In the genomic region with DNA sequence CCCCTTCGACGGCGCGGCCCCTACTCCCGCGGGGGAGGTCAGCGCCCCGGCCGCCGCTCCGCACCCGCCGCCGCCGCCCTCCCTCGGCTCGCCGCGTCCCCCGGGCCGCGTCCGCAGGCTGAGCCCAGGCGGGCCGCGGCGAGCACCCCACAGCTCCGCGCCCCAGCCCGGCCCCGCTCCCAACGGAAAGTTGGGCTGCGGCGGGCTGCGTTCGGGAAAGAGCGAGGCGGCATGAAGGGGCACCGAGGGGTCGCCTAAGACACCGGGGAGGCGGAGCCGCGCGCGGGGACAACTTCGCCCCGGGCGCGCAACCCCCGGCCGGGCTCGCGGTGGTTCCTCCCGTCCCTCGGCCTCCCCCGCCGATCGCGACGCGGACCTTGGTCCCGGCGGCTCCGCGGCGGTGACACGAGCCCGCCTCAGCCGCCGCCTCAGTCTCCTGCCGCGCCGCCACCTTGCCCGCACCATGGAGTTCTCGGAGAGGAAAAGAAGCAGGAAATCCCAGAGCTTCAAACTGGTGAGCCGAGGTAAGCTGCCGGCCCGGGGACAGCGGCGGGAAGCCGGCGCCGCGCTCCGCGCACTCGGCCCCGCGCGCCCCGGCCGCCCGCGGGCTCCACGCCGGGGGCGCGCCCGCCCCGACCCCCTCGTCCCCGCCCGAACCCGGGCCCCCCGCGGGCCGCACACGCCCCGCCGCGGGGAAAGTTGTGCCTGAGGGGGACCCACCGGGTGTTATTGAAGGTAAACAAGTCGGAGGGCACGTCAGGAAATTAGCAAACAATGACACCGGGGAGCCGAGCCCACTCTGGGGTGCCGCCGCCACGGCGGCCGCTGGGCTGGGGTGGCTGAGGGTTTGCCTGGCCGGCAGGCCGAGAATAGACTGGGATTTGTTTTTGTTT, we compare ENCODE assay signal across 8 mouse cellular contexts. TPM values are rescaled to one million over a fixed set of nuclear protein-coding genes. Genes with fewer than 3 reads are reported as not detected.
DNase-seq lines count a peak whose midpoint lies in the region; ATAC-seq and TF ChIP-seq lines count a peak whose summit lies in the region.

Gene Bend7 (plus strand): TSS at position 63 of the 893 bp plus-strand sequence.

- TF ChIP-seq POLR2A in cortical plate, adult 2 months (IDR thresholded peaks at IDR 0.05; ENCODE audit: extremely low read depth, insufficient read depth, low read length) = no peak

- under 1% methylated on average over 104 of the region's 124 CpGs for whole genome bisulfite sequencing in liver, embryonic 15.5 days (ENCODE audit: insufficient replicate concordance)
- WGBS in neural tube, embryonic 15.5 days = under 1% methylated on average over 97 of the region's 124 CpGs

- peak; percentile 51 for DNase-seq in gastrocnemius, postnatal 10 days
- no peak for DNase-seq in gastrocnemius, adult 8-10 months (ENCODE audit: low spot score in 2 of 2)
- peak; percentile 14 for DNase-seq in heart, adult 8-10 months (ENCODE audit: low spot score)
- DNase-seq in kidney, adult 18-20 months = peak; percentile 68
- DNase-seq in natural killer cell, adult 2 months (ENCODE audit: low spot score in 2 of 2) = no peak

- H3K36me3 ChIP-seq in liver, embryonic 15.5 days (replicated peaks) = no peaks in the 10 kb centered on the region
- H3K36me3 ChIP-seq in neural tube, embryonic 15.5 days = no peaks in the 10 kb centered on the region

- no peak within 1 kb of the TSS for H3K27ac ChIP-seq in cortical plate, adult 2 months (ENCODE audit: insufficient read depth, low read length)
- H3K27ac ChIP-seq in liver, embryonic 15.5 days (replicated peaks) = 0 out of 2 replicates have a peak within 1 kb of the TSS, but pooled peaks have one; percentile 45
- peak within 1 kb of the TSS; percentile 83 for H3K27ac ChIP-seq in neural tube, embryonic 15.5 days (replicated peaks)

- ATAC-seq in liver, embryonic 15.5 days (ENCODE audit: insufficient read depth) = peak; percentile 73
- peak; percentile 81 for ATAC-seq in neural tube, embryonic 15.5 days (ENCODE audit: low FRiP score)

- no peaks in the 10 kb centered on the region; the same call in 1 of the 2 replicates for H3K4me1 ChIP-seq in cortical plate, adult 2 months (ENCODE audit: control insufficient read depth, insufficient read depth, low read length)
- 0 out of 2 replicates have a peak, but pooled peaks cover 7% of the 10 kb centered on the region for H3K4me1 ChIP-seq in liver, embryonic 15.5 days (replicated peaks)
- H3K4me1 ChIP-seq in neural tube, embryonic 15.5 days = peaks cover 26% of the 10 kb centered on the region

- no peaks in the 10 kb centered on the region for H3K9me3 ChIP-seq in liver, embryonic 15.5 days (replicated peaks)
- H3K9me3 ChIP-seq in neural tube, embryonic 15.5 days (replicated peaks) = no peaks in the 10 kb centered on the region

- peak within 1 kb of the TSS; percentile 35; the same call in 1 of the 2 replicates for H3K9ac ChIP-seq in liver, embryonic 15.5 days
- H3K9ac ChIP-seq in neural tube, embryonic 15.5 days (replicated peaks) = peak within 1 kb of the TSS; percentile 79

- H3K4me2 ChIP-seq in liver, embryonic 15.5 days = peak within 1 kb of the TSS; percentile 61
- peak within 1 kb of the TSS; percentile 85 for H3K4me2 ChIP-seq in neural tube, embryonic 15.5 days

- peak within 1 kb of the TSS; percentile 55 for H3K4me3 ChIP-seq in cortical plate, adult 2 months (ENCODE audit: insufficient read depth, low read length)
- peak within 1 kb of the TSS; percentile 57 for H3K4me3 ChIP-seq in liver, embryonic 15.5 days (replicated peaks)
- peak within 1 kb of the TSS; percentile 85 for H3K4me3 ChIP-seq in neural tube, embryonic 15.5 days (replicated peaks)

- TF ChIP-seq CTCF in cortical plate, adult 2 months (IDR thresholded peaks at IDR 0.05; ENCODE audit: extremely low read depth, insufficient read depth, low read length) = no peak

- peaks cover 68% of the 10 kb centered on the region for H3K27me3 ChIP-seq in liver, embryonic 15.5 days
- H3K27me3 ChIP-seq in neural tube, embryonic 15.5 days (replicated peaks) = no peaks in the 10 kb centered on the region; the same call in 1 of the 2 replicates

RNA-seq across cellular contexts. Expression of gene Bend7, which starts in this region (rescaled TPM):
- total RNA-seq in gastrocnemius, postnatal 10 days (2021) = 1 to 10 TPM; 2.4 to 2.5 TPM
- 1 to 10 TPM in 3 of 4 experiments, under 1 TPM in 1; 0.85 to 2.3 (median 1.5) TPM for total RNA-seq in gastrocnemius, adult 8-10 months (2022)
- polyA plus RNA-seq in cortical plate, adult 2 months (2012; rRNA removed) = 1.2 and 1.5 TPM in 2 replicates
- 1 to 10 TPM; 4.7 to 5.7 (median 5.3) TPM for total RNA-seq in heart, adult 8-10 months (2022)
- 1.4 and 1.7 TPM in 2 replicates for polyA plus RNA-seq in liver, embryonic 15.5 days (2015; fragmentation: Nextera tagmentation; extraction: Ambion mirVana)
- polyA plus RNA-seq in neural tube, embryonic 15.5 days (2015; fragmentation: Nextera tagmentation; extraction: Ambion mirVana) = 7.0 and 7.4 TPM in 2 replicates

Comparison
In these comparisons a context has a peak if more than half of its experiments do, and no peak if none do; other contexts are left out.
1. DNase-seq: peak in gastrocnemius, postnatal 10 days (single experiment), heart, adult 8-10 months (single experiment) and kidney, adult 18-20 months (single experiment); none in gastrocnemius, adult 8-10 months (0 of 2) and natural killer cell, adult 2 months (0 of 2).
2. Peak in every context shown above with its lines, with median percentiles within 50 percentile points of each other: H3K4me3 ChIP-seq.